Mouse (Mus musculus): ENCODE measurements around the gene Gm45140.

Gene Gm45140

GRCm38 (mm10) chr6:87845031-87845695, 9.6 kb upstream of the Gm45140 start:
- DNase-seq (ENCODE audit: extremely low spot score, low spot score) = no peak

GRCm38 (mm10) chr6:87842254-87842653, 6.7 kb upstream of the Gm45140 start:
- no peak for DNase-seq (ENCODE audit: extremely low spot score, low spot score)

DNA sequence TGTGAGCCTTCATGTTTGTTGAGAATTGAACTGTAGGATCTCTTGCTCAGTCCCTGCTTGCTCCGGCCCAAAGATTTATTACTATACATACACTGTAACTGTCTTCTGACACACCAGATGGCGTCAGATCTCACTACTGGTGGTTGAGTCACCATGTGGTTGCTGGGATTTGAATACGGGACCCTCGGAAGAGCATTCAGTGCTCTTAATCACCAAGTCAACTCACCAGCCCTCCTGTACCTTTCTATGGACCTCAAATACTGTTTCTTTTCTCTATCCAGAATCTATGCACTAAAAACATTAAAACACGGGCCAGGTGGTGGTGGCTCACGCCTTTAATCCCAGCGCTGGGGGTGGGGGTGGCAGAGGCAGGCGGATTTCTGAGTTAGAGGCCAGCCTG, 6.0 kb upstream of the Gm45140 start:
- DNase-seq (ENCODE audit: extremely low spot score, low spot score) = no peak

DNA sequence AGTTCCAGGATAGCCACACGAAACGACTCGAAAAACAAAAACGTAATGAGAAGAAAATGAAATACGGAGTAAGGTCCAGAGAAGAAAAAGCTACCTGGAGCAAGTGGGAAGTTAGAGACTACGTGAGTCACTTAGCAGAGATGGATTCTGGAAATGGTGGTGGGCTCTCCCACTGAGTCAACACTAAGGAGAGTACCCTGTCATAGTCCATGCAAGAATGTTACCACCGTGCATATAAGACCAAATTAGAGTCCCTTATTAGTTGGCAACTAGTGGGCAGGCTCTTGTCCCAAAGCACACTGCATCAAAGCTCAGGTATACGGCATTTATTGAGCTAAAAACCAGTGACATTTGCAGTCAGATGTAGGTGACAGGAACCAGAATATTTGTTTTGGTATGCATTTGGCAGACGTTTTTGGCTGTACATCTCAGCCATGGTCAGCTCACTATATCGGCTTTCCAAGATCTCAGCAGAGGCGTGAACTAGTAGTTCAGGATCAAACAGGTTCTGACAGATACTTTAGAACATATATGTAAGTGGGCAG, 4.3 kb upstream of the Gm45140 start:
- no peak for DNase-seq (ENCODE audit: extremely low spot score, low spot score)

- peak; percentile 96 for DNase-seq (ENCODE audit: extremely low spot score, low spot score)
These were observed 3.1 kb upstream of the Gm45140 start, which contains the start of gene Isy1 for GRCm38 (mm10) chr6:87838551-87839197. TSS of gene Isy1 (minus strand) at chr6:87838798.

- no peak for DNase-seq (ENCODE audit: extremely low spot score, low spot score)
These were observed 15.2 kb downstream of the Gm45140 start for GRCm38 (mm10) chr6:87820366-87820765.

DNA sequence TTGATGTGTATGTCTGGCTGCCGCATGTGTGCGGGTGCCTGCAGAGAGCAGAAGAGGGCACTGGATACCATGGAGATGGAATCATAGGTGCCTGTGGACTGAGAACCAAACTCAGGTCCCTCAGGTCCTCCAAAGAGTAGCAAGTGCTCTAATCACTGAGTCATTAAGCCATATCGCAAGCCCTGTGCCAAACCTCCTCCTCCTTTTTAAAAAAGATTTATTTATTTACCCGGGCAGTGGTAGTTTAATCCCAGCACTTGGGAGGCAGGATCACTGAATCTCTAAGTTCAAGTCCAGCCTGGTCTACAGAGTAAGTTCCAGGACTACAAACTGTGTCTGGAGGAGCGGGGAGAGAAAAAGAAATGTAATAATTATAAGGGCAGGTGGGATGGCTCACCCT, 21.1 kb downstream of the Gm45140 start:
- no peak for DNase-seq (ENCODE audit: extremely low spot score, low spot score)

DNA sequence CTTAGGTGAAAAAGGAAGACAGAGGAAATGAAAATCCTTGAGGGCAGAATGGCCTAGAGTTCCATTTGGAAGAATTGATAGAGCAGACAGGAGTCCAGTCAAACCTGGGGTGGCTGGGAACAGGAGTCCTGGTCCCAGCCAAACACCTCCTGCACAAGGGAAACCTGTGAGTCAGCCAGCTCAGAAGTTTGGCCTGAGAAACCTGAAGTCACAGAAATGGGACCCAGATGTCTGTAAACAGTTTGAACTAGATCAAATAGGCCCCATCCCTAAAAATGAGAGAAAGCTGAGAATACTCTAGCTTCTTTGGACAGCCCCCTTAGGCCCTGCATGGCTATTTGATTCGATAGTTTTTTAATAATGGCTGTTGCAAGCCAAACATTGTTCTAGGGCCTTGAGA, 22.9 kb downstream of the Gm45140 start:
- no peak for DNase-seq (ENCODE audit: extremely low spot score, low spot score)

DNA sequence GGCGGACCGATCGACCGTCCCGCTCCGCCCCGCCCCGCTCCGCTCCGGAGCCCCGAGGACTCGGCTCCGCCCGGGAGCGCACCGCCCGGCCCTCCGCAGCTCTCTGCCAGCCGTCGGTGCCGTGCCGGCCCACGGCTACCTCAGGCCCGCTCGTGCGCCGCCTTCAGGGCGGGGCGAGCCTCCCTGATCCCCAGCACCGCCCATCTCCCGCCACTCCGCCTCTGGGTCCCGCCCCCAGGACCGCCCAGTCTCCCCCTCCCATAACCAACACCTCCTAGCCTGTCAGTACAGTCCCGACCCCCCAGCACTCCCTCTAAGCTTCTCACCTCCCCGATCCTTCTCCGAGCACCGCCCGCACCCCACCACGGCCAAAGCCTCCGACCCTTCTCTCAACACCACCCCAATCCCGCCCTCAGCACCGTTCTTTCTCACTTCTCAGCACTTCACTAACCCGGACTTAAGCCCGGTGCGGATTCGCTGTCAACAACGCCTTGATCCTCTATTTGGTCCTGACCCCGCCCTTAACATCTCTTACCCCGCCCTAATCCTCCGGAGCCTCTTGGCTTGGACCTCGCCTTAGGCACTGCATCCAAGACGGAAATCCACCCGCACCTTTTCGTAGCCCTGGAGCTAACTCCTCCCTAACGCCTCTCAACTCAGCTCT, 23.8 kb downstream of the Gm45140 start, which contains the start of gene Rab43:
Gene Rab43, minus strand, starts transcription at position 490 of the 664 bp plus-strand sequence.
- DNase-seq (ENCODE audit: extremely low spot score, low spot score) = peak; percentile 88

DNA sequence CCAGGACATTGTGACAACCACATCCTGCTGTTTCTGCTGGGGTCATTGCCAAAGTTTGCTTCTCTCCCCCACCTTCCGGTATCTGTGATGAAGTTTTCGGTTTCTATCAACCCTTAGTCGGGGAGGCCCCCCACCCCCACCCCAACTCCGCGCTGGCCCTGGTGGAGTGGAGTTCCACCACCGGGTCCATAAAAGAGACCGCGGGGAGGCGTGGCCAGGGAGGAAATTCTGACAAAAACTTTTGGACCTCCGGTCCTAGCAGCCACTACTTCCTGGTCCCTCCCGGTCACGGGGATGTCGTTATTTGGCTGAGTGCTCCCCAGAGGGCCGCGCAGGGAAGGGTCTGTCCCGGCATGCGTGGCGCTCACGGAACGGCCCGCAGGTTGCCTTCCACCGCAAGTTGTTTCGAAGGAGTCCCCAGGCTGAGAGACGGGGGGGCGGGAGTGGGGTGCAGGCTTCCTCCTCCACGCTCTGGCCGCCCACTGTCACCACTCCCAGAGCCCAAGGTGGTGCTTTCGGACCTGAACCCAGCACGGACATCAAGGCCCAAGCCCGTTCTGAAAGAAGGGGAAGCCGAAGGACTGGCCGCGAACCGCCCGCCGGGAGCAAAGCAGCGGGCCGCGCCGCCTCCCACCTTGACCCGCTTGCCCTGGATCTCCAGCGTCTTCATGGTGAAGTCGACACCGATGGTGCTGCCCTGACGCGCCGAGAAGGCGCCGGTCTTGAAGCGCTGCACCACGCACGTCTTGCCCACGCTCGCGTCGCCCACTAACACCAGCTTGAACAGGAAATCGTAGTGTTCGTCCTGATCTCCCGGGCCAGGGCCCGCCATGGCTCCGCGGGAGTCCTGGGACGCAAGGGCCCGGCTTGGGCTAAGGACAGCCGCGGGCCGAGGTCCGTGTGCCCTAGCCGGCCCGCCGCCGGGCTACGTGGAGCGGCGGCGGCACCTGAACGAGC, 24.6 kb downstream of the Gm45140 start:
- DNase-seq (ENCODE audit: extremely low spot score, low spot score) = peak; percentile 74

DNA sequence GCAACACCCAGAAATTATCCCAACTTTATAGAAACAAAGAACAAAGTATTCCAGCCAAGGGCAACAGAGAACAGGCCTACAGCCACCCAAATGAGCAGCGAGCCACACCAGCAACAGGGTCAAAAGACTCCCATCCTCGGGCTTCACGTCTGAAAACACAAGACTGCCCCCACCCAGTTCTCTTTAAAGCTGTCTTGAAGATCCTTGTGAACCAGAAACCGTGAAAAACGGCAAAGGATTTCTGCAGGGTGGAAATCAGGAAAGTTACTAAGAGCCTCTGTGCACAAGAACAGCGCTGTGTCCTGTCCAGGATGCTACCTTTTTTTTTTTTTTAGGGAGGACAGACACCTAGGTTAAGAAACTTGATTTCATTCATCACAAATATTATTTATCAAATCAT, 25.3 kb downstream of the Gm45140 start:
- DNase-seq (ENCODE audit: extremely low spot score, low spot score) = no peak

DNA sequence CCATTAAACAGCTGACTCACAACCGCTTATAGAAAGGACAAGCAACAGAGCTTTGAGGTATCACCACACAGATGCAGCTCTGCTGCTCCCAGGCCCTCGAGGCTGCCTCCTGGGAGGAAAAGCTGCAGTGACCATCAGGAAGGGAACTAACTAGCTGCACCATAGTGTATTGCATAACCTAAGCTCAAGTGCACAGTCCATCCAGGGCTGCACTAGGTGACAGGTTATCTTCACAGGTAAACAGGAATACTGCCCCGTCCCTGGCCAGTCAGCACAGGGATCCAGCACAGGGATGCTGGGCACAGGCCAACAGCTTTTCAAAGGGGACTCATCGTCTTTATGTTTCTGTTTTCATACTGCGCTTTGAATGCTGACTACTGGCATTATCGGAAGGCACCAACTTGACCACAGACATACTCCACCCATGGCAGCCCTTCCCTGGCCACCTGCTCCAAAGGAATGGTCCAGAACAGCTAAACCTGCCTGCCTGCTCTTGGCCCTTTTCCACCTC, 25.9 kb downstream of the Gm45140 start:
- DNase-seq (ENCODE audit: extremely low spot score, low spot score) = no peak

DNA sequence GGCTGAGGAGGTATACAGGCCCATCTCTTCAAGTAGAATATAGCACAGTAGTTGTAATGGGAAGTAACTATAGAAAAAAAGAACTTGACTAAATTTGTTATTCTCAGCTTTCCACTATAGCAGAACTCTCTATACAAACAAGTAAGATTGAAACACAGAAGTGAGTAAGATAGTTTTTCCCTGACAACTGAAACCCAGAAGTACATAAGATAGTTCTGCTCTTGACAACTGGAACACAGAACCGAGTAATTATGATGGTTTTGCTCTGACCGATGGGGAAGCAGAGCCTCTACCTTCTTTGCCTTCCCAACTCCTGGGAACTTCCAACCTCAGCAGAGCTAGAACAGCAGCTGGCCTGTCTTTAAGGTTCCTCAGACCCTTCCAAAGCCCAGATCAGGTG, 26.5 kb downstream of the Gm45140 start:
- DNase-seq (ENCODE audit: extremely low spot score, low spot score) = no peak

DNA sequence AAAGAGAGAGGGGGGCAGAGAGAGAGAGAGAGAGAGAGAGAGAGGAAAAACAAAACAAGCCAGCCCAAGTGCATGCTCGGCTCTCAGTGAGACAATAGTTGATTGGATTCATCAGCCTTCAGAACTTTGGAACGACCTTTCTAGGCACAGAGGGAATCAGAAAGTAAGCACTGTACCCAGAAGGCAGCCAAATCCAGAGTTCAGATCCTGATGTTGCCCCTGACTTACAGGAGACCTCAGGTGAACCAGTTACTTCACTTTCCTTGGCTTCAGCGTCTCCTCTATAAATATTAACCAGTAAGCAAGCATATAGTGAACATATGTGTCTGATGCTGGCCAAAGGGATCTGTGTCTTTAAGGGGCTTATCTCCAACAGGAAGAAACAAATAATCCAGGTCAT, 27.1 kb downstream of the Gm45140 start:
- DNase-seq (ENCODE audit: extremely low spot score, low spot score) = no peak

GRCm38 (mm10) chr6:87807735-87808440, 27.7 kb downstream of the Gm45140 start:
- no peak for DNase-seq (ENCODE audit: extremely low spot score, low spot score)

- DNase-seq (ENCODE audit: extremely low spot score, low spot score) = no peak
These were observed 28.7 kb downstream of the Gm45140 start for GRCm38 (mm10) chr6:87806857-87807256.

DNA sequence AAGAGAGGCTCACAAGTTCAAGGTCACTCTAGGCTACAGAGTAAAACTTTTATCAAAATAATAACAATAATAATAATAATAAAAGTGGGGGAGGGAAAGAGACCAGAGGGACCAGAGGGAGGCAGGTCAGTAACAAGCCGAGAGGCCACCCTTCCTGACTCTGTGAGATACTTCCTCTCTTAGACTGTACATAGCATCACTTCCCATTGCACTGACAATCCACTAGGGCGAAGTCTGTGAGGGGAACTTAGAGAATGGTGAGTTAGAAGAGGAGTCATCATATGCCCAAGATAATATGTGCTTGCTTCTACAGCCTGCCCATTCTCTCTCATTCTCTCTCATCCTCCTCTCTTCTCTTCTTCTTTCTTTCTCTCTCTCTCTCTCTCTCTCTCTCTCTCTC, 29.6 kb downstream of the Gm45140 start:
- DNase-seq (ENCODE audit: extremely low spot score, low spot score) = no peak

- no peak for DNase-seq (ENCODE audit: extremely low spot score, low spot score)
These were observed 30.1 kb downstream of the Gm45140 start for GRCm38 (mm10) chr6:87805448-87805847.

DNA sequence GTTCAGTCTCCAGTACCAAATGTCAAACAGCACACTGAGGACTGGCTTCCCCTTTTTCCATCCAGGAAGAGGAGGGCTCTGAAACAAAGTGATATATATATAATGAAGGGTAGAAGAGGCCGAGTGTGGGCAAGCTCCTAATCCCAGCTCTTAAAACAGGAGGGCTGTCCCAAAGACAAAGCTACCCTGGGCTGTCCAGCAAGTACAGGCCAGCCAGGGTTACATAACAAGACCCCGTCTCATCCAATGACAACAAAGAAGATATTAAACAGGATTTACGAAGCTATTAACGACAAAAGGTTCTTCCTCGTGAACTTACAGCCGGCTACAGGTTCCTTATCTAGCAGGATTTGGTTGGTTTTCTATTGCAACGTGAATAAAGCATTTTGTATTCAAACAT, 30.7 kb downstream of the Gm45140 start:
- no peak for DNase-seq (ENCODE audit: extremely low spot score, low spot score)

DNA sequence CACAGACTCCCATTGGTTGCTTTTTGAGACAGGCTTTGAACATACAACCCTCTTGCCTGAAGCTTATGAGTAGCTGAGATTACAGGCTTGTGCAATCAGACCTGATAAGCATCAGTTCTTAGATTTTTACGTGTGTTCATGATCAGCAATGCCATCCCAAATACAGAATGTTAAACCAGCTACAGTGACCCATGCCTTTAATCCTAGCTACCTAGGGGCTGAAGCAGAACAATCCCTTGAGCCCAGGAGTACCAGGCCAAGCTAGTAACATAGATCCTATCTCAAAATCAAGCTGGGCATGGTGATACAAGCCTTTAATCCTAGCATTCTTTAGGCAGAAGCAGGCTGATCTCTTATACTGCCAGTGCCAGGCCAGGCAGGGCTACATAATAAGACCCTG, 31.6 kb downstream of the Gm45140 start:
- DNase-seq (ENCODE audit: extremely low spot score, low spot score) = no peak

Data from neural tube, embryonic 10.5 days (tissue).